Mouse (Mus musculus) activated CD4-positive, CD25-positive, alpha-beta regulatory T cell, adult 4 months (primary cell): ENCODE measurements around the gene BC035044. TPM values are rescaled to one million over a fixed set of nuclear protein-coding genes. Genes with fewer than 3 reads are reported as not detected.
"Not testable (repeated sequence)": the region's sequence is repeated elsewhere in the genome, so short reads cannot be mapped to it uniquely, and the experiment has no call there.

Source experiments
- ATAC-seq: one replicate; pipeline ENCODE4 v1.8.0; 2017
- polyA plus RNA-seq, 2 experiments: library from polyadenylated mRNA; unstranded; fragments of 100-300 nt; shearing (Covaris generic); gene quantifications; one replicate each; pipeline ENCODE4 v1.2.1; 2017

Gene BC035044
- polyA plus RNA-seq, 2 experiments from 2014 or later = 4.2 to 6.0 TPM

DNA sequence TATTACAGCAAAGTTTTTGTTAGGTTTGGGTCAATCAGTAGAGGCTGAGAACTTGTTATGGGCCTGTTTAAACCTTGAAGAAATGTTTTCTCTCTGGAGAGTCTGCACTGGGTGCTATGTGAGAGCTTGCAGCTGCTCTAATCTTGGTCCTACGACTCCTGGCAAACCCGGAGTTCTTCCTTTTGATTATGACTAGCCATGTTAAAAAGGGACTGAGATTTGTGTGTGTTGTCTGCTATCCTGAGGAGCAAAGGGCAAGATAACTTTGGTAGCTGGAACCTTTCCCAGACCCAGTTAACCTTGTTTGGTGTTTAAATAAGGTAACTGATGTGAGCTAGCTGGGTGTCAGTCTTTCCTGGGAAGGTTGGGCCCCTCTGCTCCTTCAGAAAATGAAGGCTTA lies 40.3 kb downstream of the BC035044 start:
- ATAC-seq = no peak

DNA sequence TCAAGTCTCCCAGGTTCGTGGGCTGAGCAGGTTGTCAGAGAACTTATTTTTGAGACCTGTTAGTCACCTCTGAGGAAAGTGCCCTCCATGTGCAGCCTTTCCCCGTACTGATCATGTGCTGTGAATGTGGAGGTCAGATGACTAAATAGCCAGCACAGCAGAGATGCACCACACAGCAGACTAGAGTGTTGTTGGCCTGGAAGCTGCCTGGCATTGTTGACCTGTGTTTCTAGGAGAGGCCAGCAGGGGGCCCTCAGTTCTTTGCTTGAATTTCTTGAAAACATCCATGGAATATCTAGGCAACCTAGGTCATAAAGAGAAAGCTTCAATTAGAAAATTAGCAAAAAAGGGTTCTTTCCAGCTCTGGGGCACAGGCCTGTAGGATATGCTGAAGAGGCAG lies 41.0 kb downstream of the BC035044 start:
- no peak for ATAC-seq

DNA sequence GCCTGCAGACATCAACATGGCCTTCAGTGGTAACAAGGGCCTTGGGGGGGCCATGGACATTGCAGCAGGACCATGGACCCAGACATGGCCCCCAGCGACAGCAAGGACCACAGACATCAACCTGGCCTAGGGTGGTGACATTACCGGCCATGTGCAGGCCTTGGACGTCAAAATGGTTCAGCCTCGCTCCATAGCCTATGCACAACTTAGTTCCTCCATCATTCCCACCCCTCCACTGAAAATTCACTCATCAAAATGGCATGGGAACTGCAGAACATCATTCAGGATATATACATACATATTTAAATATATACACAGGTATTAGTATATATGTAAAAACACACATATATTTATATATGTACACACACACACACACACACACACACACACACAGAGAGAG lies 43.5 kb downstream of the BC035044 start:
- ATAC-seq = no peak

DNA sequence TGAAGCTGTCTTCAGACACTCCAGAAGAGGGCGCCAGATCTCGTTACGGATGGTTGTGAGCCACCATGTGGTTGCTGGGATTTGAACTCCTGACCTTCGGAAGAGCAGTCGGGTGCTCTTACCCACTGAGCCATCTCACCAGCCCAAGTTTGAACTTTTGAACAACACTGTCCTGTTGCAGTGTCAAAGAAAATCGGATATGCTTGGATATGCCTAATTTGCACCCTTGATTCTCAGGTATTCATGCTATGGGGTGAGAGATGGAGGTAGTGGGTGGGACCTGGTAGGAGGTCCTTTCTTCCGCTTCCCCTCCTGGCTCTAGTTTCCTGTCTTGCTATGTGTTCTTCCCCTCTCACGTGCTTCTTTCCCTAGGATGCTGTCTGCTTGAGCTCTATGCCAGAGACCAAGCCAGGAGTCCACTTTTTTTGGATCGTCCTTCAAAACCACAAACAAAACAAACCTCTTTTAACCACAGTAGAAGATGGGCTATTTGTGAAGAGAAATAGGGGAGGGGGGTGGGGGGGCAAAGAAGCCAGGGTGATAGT lies 44.9 kb downstream of the BC035044 start:
- no peak for ATAC-seq

DNA sequence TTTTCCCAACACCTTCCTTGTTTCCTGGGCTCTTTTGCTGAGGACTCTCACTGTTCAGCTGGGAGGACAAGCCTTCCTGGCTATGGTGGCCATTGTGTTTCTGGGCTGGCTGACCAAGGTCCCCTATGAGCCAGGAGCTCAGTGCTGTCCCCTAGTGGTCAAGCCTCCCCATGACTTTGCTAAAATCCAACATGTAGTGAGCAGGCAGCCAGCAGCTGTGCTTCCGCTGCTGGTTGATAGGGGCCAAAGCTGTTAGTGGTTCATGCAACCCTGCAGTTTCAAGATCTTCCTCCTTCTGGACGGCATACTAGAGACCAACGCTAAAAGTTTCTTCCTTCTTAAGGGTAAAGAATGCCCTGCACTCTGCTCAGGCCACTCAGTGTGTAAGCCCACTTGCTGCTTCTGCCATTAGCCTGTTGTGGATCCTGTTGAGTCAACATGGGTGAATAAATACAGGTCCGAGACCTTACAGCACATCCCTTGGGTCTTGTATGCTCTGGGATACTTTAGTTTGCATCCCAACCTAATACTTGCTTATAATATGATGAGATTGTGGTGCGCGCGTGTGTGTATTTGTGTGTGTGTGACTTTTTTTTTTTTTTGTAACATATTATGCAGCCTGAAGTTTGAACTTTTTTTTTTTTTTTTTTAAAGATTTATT lies 45.5 kb downstream of the BC035044 start:
- no peak for ATAC-seq

DNA sequence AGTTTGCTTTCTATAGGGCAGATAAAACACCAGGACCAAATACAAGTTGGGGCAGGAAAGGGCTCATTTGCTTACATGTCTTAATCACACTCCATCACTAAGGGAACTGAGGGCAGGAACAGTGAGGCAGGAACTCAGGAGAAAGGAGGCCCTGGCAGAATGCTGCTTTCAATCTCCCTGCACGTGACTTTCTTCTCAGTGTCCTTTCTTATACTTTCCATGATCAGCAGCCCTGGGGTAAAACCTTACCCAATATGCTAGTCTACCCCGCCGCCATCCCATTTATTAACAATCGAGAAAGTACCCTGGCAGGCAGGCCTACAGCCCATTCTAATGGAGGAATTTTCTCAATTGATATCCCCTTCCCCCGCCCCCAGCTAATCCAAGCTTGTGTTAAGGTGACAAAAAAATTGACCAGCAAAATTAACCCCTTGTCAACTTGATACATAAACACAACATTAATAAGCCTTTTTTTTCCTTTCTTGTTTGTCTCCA lies 46.3 kb downstream of the BC035044 start:
- ATAC-seq = no peak

DNA sequence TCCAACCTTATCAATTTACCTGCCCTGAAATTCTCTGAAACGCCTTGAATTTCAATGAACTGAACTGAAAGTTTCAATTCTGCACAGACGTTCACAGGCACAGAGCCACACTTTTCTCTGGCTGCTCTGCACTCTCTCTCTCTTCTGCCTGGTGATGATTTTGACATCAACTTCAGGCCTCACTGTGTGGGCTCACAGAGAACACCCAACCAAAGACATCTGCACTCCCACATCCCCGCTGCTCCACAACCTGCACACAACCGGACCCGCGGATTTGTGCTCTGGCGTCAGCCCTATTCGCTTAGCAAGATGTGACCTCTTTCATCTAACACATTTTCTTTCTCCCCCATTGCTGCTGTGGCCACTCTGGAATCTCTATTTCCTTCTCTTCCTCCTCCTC lies 46.8 kb downstream of the BC035044 start:
- ATAC-seq = no peak

DNA sequence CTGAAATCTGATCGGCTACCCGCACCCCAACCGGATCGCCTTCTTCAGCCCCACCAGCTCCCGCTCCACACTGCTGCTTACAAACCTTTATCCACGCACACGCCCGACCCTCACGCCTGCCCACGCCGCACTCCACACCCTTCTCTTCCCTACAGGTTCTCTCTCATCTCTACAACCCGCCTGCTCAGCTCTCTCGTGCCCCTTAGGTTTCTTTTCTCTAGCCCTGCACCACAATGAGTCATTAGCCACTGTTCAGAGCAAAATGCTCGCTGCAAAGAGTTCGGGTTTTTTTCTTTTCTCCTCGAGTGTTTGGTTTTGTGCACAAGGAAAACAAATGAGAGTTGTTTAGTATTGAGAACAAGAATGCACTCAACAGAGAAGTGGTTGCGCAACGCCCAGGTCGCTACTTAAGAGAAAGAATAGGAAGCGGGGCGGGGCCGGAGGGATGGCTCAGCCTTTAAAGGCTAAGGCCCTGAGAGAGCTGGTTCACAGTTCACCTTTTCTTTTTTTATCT lies 47.4 kb downstream of the BC035044 start:
- ATAC-seq = peak; percentile 12

DNA sequence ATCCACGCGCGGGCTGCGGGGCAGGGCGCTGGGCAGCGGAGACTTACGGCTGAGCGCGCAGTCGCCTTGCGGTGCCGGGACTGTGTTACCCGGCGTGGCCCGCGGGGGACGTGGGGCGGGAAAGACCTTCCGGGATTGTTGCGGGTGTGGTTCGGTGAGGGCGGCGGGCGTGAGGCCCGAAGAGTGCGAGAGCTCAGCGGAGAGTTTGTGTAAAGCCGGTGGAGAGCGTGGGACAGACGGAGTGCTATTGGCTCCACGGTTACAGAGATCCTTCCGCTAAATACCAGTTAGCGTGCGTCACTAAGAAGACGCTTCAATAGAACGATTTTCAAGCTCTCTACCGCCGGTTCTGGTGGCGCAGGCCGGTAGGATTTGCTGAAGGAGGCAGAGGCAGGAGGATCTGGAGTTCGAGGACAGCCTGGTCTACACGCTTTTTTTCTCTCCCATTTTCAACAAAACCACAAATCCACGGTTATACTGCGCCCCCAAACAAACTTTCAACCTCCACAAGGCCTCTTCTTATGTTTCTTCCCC lies 47.9 kb downstream of the BC035044 start:
- peak; percentile 61 for ATAC-seq

DNA sequence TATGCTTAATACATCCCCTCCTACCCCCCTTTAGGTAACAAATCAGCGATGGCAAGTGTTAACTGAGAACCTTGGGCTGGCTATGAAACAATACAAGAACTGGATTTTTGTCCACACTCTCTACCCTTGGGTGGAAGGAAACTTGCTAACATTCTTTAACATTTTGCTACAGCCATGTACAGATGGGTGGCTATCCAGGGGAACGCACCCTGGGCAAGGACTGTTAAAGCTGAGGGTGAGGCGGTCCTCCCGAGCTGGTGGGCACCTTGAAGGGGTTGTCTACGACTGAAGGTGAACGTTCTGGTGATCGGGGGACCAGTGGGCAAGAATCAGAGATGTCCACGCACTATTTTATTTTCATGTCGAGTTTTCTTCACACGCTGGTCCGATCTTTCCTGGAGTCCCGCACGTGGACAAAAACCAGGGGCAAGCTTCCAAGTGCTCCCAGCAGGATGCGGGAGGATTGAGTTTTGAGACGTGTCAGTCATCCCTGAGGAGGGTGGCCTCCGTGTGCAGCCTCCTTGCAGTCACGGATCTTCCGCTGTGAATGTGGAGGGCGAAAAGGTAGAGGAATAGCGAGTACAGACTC lies 48.5 kb downstream of the BC035044 start:
- no peak for ATAC-seq

DNA sequence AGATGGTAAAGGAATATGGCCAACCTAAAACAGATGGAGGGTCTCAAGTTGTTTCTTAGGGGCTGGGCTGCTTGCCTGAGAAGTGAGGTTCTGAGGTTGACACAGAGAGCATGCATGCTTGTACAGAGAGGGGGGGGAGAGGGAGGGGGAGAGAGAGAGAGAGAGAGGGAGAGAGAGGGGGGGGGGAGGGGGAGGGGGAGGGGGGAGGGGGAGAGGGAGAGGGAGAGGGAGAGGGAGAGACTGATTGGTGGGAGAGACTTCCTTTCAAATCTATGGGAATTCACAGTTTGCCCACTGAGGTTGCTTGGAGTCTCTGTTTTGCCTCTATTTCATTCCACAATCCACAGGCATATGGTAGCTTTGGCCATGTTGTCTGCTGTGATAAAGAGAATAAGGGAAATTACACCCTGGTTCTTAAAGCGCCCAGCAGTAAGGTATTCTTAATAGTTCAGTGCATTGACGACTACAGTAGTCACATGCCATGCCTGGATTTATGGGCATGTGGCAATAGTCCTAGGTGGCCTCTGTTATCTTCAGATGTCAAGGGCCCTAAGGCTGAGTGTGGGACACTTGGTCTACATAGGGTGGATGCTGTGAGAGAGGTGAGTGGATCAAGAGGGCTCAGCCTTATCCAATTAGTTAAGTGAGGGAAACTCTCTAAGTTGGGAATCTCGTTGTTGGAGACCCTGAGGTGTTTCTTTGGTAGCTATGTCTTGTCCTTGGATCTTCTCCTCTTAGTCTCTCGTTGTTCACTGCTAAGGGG lies 49.4 kb downstream of the BC035044 start:
- no peak for ATAC-seq

DNA sequence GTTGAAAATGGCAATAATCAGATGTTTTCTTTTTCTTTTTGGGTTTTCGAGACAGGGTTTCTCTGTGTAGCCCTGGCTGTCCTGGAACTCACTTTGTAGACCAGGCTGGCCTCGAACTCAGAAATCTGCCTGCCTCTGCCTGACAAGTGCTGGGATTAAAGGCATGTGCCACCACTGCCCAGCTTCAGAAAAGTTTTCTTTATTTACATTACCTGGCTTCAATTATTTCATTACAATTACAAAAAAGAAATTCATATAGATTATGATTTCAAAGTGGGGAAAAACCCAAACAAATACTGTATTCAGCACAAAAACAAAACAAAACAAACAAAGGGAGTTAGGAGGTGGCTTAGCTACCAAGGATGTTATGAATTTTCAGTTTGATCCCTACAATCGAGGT lies 50.3 kb downstream of the BC035044 start:
- ATAC-seq = not testable (repeated sequence)

DNA sequence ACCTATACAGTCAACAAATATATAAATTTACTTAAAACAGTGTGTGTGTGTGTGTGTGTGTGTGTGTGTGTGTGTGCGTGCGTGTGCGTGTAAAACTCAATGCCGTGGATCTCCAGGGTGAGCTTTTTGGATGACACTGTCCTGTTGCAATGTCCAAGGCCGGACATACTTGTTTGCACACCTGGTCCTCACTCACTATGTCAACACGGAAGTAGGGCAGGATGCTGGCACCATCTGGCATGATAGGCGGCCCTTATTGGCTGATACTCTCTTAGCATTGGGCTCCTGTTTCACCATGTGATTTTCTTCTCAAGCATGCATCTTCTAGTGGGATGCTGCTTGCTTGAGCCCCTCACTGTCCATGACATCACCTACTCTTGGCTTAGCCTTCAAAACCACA lies 51.0 kb downstream of the BC035044 start:
- no peak for ATAC-seq

DNA sequence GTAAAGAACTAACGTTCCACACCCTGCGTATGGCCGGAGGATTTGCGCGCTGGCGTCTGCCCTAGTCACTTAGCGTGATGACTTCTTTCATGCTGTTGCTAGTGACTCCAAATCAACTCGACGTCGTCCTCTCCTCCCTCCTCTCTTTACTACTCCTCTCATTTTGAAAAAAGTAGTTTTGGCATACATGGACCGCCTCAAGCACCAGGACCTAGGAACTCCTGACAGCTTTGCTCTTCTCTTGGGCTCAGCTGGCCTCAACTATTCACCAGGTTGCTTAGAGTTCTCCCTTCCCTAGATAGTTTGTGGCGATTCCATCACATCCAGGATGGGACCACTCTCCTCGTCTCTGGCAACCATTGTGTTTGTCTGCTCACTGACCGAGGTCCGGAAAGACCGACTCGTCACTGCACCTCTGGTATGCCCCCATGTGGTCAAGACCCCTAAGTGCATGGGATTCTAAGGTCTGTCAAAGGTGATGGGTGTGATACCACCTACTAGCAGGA lies 51.6 kb downstream of the BC035044 start:
- peak; percentile 29 for ATAC-seq

DNA sequence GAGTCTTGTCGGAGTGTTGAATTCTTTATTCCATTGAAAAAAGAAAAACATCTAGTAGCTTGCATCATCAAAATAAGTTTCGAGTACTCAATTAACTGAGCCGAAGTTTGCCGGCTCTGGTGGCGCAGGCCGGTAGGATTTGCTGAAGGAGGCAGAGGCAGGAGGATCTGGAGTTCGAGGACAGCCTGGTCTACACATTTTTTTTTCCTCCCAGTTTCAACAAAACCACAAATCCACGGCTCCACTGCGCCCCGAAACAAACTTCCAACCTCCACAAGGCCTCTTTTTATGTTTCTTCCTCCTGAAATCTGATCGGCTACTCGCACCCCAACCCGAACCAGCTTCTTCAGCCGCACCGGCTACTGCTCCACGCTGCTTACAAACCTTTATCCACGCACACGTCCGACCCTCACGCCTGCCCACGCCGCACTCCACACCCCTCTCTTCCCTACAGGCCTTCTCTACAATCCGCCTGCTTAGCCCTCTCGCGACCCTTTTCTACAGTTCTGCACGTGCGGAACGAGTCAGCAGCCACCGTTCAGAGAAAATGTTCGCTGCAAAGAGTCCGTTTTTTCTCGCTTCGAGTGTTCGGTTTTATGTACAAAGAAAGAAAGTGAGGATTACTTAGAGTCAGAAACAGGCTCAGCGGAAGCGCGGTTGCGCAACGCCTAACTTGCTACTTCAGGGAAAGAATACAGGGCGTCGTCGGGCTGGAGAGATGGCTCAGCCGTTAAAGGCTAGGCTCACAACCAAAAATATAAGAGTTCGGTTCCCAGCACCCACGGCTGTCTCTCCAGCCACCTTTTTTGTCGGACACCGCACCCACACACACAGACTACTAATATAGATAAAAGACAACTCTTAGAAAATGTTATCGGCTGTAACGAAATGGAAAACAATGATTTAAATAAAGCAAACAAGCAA lies 52.3 kb downstream of the BC035044 start:
- ATAC-seq = peak; percentile 17

DNA sequence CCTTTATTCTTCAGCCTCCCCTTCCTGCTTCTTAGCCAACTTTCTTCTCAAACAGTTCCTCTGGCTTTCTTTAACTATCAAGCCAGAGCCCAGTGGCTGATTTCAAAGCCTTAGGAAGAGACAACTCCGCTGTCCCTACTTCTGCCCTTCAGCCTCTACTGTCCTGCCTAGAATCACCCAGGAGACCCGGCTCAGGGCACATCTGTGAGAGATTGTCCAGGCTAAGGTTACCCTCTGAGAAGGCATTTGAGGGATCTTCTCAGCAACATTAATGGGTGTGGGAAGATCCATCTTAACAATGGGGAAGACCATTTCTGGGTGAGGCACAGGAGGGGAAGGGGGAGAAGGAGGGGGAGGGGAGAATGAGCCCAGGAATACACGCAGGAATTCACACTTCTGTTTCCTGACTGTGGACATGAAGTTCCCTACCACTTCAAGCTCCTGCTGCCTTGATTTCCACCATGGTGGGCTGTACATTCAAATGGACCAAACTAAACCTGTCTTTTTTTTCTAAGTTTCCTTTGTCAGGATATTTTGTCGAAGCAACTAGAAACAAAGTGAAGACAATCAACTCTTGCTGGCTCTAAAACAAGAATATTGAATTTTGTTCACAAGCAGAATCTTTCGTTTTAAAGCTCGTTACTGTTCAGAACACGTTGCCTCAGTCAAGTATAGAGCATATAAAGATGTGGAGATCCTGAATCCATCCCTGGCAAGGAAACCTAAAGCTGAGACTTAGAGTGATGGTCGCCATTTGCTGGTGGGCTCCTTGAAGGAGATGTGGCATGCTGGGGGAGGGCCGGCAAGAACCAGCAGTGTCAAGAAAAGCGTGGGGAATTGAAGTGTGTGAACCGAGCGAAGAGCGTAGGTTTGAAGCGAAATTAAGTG lies 53.2 kb downstream of the BC035044 start:
- no peak for ATAC-seq

DNA sequence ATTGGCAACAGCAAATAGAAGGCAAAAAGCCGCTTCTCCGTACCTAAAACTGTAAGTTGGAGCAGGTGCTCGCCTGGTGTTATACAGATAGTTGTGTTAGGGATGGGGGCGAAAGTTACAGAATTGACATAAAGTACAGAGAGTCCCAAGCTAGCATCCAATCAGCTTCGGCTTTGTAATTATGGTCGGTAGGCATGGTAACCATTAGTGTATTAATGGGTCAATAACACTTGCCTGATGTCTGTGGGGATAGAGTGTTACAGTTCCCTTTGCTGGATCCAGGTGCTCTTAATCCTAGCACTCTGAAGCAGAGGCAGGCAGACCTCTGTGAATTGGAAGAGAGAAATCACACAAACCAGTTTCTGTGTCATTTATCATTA lies 54.0 kb downstream of the BC035044 start:
- no peak for ATAC-seq

DNA sequence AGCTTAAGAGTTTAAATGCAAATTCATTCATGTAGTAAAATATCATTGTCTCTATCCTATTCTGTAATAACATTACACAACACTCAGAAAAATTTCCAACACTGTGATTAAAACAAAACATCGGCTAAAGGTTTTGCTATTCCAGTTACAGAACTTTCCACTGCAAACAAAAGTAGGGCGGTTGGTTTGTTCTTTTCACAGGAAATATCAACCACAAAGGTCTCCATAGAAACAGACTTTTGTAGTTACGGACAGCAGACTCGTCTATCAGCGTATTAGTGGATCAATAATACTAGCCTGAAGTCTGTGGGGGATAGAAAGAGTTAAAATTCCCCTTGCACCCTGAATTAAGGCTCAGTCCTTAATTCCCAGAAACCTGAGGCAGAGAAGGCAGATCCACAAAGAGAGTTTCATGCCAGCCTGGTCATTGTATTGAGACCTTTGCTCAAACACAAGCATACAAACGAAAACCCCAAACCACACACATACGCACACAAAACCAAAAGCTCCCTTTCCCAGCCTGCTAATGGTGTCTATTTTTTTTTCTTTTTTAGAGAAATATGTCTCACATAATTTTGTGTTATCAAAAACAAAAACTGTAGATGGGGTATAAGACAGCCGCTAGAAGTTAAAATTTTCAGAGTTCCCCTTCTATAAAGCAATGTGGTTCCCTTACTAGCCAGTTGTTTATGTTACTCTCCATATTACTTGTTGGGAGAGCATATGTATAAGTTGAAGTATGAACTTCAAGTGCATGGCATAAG lies 54.6 kb downstream of the BC035044 start:
- peak; percentile 36 for ATAC-seq

DNA sequence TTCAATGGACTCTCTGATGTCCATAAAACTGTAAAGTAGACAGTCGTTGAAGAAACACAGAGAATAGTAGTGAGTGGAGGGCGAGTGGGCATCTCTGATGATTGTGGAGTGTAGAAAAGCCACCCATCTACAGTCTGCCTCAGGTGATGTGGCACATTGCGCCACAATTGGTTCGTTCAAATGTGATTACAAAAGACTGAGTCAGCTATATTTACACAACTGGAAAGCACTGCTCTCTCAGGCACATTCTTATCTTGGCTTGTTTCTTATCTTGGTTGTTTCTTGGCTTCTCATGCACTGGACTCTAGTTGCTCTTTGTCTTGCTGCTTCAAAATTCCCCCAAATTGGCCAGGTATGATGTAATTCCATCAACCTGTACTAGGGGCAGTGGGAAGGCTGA lies 55.4 kb downstream of the BC035044 start:
- ATAC-seq = no peak

DNA sequence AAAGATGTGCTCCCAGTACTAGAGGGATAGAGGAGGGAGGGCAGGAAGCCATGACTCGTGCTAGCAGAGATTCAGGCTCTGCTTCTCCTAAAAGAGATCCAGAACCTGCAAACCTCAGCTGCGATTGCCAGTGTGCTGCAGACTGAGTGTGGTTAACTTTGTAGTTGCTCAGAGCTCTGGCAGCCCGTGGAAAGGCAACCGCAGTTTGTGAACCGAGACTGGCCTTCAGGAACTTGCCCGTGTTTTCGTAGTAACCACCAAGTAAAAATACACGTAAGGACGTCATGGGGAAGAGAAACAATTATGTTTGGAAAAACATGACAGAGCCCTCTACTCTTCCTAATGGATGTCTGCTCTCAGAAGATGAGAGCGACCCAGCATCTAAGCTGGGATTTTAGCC lies 57.9 kb downstream of the BC035044 start:
- no peak for ATAC-seq
